Mouse (Mus musculus) C2C12 (cell line): ENCODE results near the gene Bckdha. TPM values are rescaled to one million over a fixed set of nuclear protein-coding genes. Genes with fewer than 3 reads are reported as not detected.

ENCODE experiments used
- H3K27me3 ChIP-seq: one replicate; pipeline ENCODE4 v1.6.1; 2011; ENCODE audit not compliant: control insufficient read depth, insufficient read depth, insufficient read length
- H3K36me3 ChIP-seq: one replicate; pipeline ENCODE4 v1.6.1; 2011; ENCODE audit not compliant: control insufficient read depth, insufficient read depth
- H3K4me3 ChIP-seq: one replicate; pipeline ENCODE4 v1.5.1; 2011; ENCODE audit warnings: mild to moderate bottlenecking, control low read depth; ENCODE audit not compliant: poor library complexity, insufficient read depth, severe bottlenecking
- H3K79me2 ChIP-seq: one replicate; pipeline ENCODE4 v1.6.1; 2011; ENCODE audit not compliant: control insufficient read depth, insufficient read depth
- H3K79me3 ChIP-seq: one replicate; pipeline ENCODE4 v1.6.1; 2011; ENCODE audit warnings: low read depth, control low read depth
- H3ac ChIP-seq: one replicate; pipeline ENCODE3; 2011; ENCODE audit warnings: low read depth; ENCODE audit not compliant: control insufficient read depth, insufficient read length
- CEBPB ChIP-seq: IDR thresholded peaks from one replicate; pipeline ENCODE4 v1.6.1; 2011; ENCODE audit warnings: low read depth, mild to moderate bottlenecking, control low read depth, moderate library complexity
- CTCF ChIP-seq: IDR thresholded peaks from one replicate; pipeline ENCODE4 v1.5.1; 2011; ENCODE audit not compliant: control insufficient read depth, insufficient read depth, insufficient read length
- FOSL1 ChIP-seq: IDR thresholded peaks from one replicate; pipeline ENCODE4 v1.8.0; 2011; ENCODE audit warnings: mild to moderate bottlenecking, low read length; ENCODE audit not compliant: poor library complexity, insufficient read depth, severe bottlenecking
- MAX ChIP-seq: IDR thresholded peaks from one replicate; pipeline ENCODE4 v1.6.1; 2011; ENCODE audit warnings: mild to moderate bottlenecking, control low read depth
- MYOD1 ChIP-seq: IDR thresholded peaks from one replicate; pipeline ENCODE4 v1.6.1; 2011; ENCODE audit warnings: low read depth; ENCODE audit not compliant: control insufficient read depth, insufficient read length
- MYOG ChIP-seq: IDR thresholded peaks from one replicate; pipeline ENCODE4 v1.6.1; 2011; ENCODE audit not compliant: control insufficient read depth, insufficient read length; ENCODE audit errors: extremely low read depth
- USF1 ChIP-seq: IDR thresholded peaks from one replicate; pipeline ENCODE4 v1.6.1; 2011; ENCODE audit warnings: low read depth, mild to moderate bottlenecking, control low read depth, moderate library complexity
- polyA plus RNA-seq: library from polyadenylated mRNA; unstranded; fragments of >200 nt; fragmentation: generic; extraction: Trizol; gene quantifications from one replicate; pipeline ENCODE4 v1.2.1, GENCODE M21; 2012; ENCODE audit warnings: missing spikeins

Gene Bckdha
- polyA plus RNA-seq, 1 experiment: 21.3 TPM

DNA sequence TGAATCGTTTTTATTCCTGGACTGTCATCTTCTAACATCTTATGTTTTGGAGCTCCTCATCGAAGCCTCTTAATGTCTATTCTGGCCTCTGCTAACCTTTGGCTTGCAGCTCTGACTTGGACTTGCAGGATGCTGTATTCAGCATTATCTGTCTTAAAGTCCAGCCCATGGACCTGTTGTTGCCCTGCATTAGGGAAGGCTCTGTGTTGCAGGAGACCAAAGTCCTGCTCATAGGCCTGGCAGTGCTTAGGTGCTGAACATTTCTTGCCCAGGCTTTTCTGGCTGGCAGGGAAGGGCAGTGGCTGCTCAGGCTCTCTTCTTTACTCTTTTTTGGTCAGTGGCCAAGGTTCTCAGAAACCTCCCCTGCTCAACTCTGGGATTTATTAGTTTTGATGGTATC, 51.6 kb downstream of the Bckdha start:
- Histone ChIP-seq H3K36me3 (no peaks in the 10 kb centered on the region), H3ac (no peak overlapping the region)
- TF ChIP-seq MAX: no peak
- TF ChIP-seq CEBPB: no peak
- TF ChIP-seq CTCF: no peak
- no peak for TF ChIP-seq MYOG
- no peak for TF ChIP-seq MYOD1
- no peak for TF ChIP-seq USF1
- no peak for TF ChIP-seq FOSL1

DNA sequence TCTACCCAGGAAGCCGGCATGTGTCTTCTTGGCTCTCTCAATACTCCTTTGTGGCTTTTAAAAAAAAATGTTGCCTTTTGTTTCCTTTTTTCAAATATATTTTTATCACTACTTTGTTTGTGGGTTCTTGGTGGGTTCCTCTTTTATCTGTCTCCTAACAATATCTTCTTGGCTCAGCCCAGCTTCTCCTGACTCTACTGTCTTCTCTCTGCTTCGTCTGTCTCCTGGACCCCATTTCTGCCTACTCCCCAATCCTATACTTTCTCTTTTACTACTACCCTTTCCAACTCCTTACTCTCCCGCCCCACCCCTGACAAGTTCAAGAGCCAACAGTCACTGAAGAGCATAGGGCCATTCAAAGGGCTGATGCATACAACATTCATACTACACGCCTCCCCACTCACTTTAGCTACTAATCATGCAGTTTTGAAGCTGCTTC, 52.1 kb downstream of the Bckdha start:
- no peak for TF ChIP-seq USF1
- no peak for TF ChIP-seq CTCF
- TF ChIP-seq CEBPB: no peak
- no peak for TF ChIP-seq MAX
- no peak for TF ChIP-seq MYOD1
- no peak for TF ChIP-seq MYOG
- H3ac ChIP-seq: no peak overlapping the region
- no peaks in the 10 kb centered on the region for H3K79me3 ChIP-seq

More for the DNA sequence above, 51.6 kb downstream of the Bckdha start:
- H3K79me3 ChIP-seq: no peaks in the 10 kb centered on the region
- no peak overlapping the region for H3K4me3 ChIP-seq
- no peaks in the 10 kb centered on the region for H3K79me2 ChIP-seq
- peaks cover 13% of the 10 kb centered on the region for H3K27me3 ChIP-seq

DNA sequence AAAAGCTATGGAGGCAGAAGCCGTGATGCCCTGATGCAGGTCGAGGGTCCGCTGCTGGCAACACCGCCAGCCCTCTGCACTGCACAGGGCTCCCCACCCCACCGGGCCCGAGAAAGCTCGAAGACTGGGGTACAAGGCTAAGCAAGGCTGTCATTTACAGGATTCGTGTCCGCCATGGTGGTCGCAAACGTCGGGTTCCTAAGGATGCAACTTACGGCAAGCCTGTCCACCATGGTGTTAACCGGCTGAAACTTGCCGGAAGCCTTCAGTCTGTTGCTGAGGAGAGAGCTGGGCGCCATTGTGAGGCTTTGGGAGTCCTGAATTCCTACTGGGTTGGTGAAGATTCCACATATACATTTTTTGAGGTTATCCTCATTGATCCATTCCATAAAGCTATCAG, 57.4 kb downstream of the Bckdha start:
- Histone ChIP-seq H3K4me3 (no peak overlapping the region), H3ac (no peak overlapping the region)
- TF ChIP-seq MYOG: no peak

More for the DNA sequence above, 52.1 kb downstream of the Bckdha start:
- no peaks in the 10 kb centered on the region for H3K79me2 ChIP-seq
- no peaks in the 10 kb centered on the region for H3K36me3 ChIP-seq
- H3K27me3 ChIP-seq: peaks cover 16% of the 10 kb centered on the region
- H3K4me3 ChIP-seq: no peak overlapping the region

DNA sequence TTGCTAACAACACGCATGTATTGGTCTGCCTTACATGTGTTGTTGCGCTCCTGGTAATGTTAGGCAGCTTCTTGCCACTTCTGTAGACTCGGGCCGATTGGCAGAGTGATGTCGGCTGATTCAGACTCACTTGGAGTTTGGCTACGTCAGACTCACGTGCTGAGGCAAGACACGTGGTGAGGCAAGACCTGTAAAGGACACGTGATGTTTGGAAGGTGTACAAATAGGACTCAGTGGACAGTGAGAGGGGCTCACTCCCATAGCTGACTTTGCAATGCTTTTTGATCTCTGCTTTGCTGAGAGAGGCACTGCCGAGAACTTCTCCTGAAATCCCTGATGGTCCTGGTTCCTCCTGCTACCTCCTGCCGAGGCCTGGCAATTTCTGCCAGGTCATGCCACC, 58.1 kb downstream of the Bckdha start:
- no peak overlapping the region for H3ac ChIP-seq
- H3K79me3 ChIP-seq: no peaks in the 10 kb centered on the region
- no peaks in the 10 kb centered on the region for H3K36me3 ChIP-seq
- peaks cover 13% of the 10 kb centered on the region for H3K27me3 ChIP-seq
- H3K4me3 ChIP-seq: no peak overlapping the region
- no peak for TF ChIP-seq CTCF
- no peak for TF ChIP-seq MAX
- no peak for TF ChIP-seq MYOD1
- no peak for TF ChIP-seq USF1
- no peak for TF ChIP-seq CEBPB
- no peak for TF ChIP-seq MYOG
- no peak for TF ChIP-seq FOSL1
- no peaks in the 10 kb centered on the region for H3K79me2 ChIP-seq

More for the DNA sequence above, 57.4 kb downstream of the Bckdha start:
- no peaks in the 10 kb centered on the region for H3K79me3 ChIP-seq
- no peaks in the 10 kb centered on the region for H3K79me2 ChIP-seq
- no peaks in the 10 kb centered on the region for H3K36me3 ChIP-seq
- peaks cover 13% of the 10 kb centered on the region for H3K27me3 ChIP-seq

DNA sequence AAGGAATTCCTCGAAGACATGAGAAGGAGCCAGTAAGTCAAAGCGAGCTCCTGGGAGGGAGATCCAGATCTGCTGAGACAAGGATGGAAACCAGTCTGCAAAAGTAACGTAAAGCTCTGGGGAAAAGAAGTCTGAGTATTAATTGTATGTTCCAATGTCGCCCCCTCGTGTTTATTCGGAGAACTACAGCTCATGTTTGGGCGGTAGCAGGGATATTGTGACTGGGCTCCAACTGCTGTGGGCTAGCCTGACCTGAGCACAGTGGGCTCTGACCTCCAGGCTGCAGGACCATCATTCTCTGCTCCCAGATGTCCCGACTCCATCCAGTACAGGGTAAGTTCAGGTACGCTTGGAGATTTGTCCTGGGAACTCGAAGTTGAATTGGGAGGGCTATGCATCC, 59.1 kb downstream of the Bckdha start:
- no peaks in the 10 kb centered on the region for H3K79me2 ChIP-seq
- TF ChIP-seq CEBPB (no peak), FOSL1 (no peak), CTCF (peak; percentile 23)
- H3K27me3 ChIP-seq: peaks cover 13% of the 10 kb centered on the region
- H3K36me3 ChIP-seq: no peaks in the 10 kb centered on the region
- no peaks in the 10 kb centered on the region for H3K79me3 ChIP-seq
- no peak overlapping the region for H3ac ChIP-seq
- no peak overlapping the region for H3K4me3 ChIP-seq

DNA sequence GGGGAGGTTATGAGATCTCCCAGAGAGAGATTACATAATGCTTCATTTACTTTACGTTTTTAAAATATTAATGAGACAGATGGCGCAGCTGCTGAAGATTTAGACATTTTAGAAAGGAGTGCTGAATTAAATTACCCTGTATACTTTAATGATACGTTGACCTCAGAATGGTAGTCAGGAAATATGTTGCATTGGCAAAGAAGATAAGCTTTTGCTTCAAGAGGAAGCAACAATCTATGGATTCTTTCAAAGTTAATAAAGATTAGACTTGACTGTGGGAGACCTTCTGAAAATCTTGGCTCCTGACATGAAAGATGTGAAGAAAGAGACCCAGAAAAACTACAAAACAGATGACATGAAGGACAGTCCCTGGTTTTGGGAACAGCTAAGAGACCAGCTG, 64.9 kb downstream of the Bckdha start:
- H3K27me3 ChIP-seq: peaks cover 14% of the 10 kb centered on the region
- H3ac ChIP-seq: no peak overlapping the region
- no peaks in the 10 kb centered on the region for H3K79me3 ChIP-seq
- no peaks in the 10 kb centered on the region for H3K79me2 ChIP-seq
- no peak overlapping the region for H3K4me3 ChIP-seq
- TF ChIP-seq MYOG (no peak), MAX (no peak), FOSL1 (no peak), CTCF (no peak), USF1 (no peak), MYOD1 (no peak), CEBPB (no peak)
- H3K36me3 ChIP-seq: no peaks in the 10 kb centered on the region

DNA sequence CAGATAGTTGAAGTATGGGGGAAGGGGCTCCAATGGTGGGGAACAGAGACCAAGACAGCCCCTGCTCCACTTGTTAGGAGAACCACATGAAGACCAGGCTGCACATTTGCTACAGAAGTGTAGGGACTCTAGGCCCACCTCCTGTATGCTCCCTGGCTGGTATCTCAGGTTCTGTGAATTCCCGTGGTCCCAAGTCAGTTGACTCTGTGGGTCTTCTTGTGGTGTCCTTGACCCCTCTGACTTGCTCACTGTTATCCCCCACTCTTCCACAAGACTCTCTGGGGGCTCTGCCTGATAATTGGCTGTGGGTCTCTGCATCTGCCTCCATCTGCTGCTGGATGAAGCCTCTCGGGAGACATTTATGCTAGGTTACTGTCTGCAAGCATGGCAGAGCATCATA, 67.6 kb downstream of the Bckdha start:
- no peaks in the 10 kb centered on the region for H3K79me2 ChIP-seq
- no peak overlapping the region for H3K4me3 ChIP-seq
- H3K79me3 ChIP-seq: no peaks in the 10 kb centered on the region
- TF ChIP-seq MYOD1 (no peak), MAX (no peak), CTCF (no peak), FOSL1 (no peak), MYOG (no peak), USF1 (no peak), CEBPB (no peak)
- H3K27me3 ChIP-seq: peaks cover 14% of the 10 kb centered on the region
- H3K36me3 ChIP-seq: no peaks in the 10 kb centered on the region
- H3ac ChIP-seq: no peak overlapping the region
